15 mouse cellular contexts compared by ENCODE assay signal in the genomic region with DNA sequence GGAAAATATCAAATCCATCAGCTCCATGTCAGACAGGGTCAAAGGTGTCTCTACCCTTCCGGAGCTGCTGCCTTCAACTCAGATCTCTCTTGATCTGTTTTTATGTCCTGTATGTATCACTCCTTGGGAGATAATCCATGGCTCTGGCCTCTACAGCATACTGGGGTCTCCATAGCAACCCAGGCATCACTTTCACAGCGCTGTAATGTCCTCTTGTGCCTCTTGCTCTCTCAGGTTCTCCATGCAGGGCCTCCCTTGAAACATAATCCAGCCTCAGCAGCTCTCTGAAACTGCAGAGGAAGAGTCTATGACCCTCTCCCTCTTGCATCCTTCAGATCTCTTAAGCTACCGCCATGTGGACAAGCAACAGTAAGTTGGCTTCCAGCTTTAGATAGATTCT.
"Had no signal": no experiment of that assay in that cellular context is flagged by ENCODE, and none has a peak within 500 bp of the region (broad histone marks: within the 10 kb centered on the region; RNA-seq: fewer than 3 reads in every experiment).

No protein-coding gene starts in this region.

- H3K9ac ChIP-seq: intestine, embryonic 15.5 days; limb, embryonic 12.5 days; liver, embryonic 13.5 days; liver, postnatal 0 days; lung, embryonic 15.5 days; neural tube, embryonic 12.5 days had no signal

- ATAC-seq: intestine, embryonic 15.5 days; liver, postnatal 0 days had no signal

- H3K4me1 ChIP-seq: intestine, embryonic 15.5 days; limb, embryonic 12.5 days; liver, embryonic 13.5 days; lung, embryonic 15.5 days; megakaryocyte, embryonic 14.5 days; neural tube, embryonic 12.5 days had no signal

- DNase-seq: kidney, adult 18-20 months; kidney, postnatal 4 days; liver; liver, embryonic 13.5 days; liver, postnatal 0 days; lung, postnatal 14 days; thymus, postnatal 4 days had no signal

- H3K4me2 ChIP-seq: intestine, embryonic 15.5 days; limb, embryonic 12.5 days; liver, embryonic 13.5 days; lung, embryonic 15.5 days; neural tube, embryonic 12.5 days had no signal

- H3K27me3 ChIP-seq: intestine, embryonic 15.5 days; limb, embryonic 12.5 days; liver, embryonic 13.5 days; lung, embryonic 15.5 days; neural tube, embryonic 12.5 days had no signal

- H3K4me3 ChIP-seq: intestine, embryonic 15.5 days; layer of hippocampus, adult 2 months; limb, embryonic 12.5 days; liver, embryonic 13.5 days; lung, embryonic 15.5 days; megakaryocyte, embryonic 14.5 days; neural tube, embryonic 12.5 days had no signal

- H3K27ac ChIP-seq: intestine, embryonic 15.5 days; layer of hippocampus, adult 2 months; limb, embryonic 12.5 days; liver, embryonic 13.5 days; lung, embryonic 15.5 days; macrophage; neural tube, embryonic 12.5 days; stomach, postnatal 0 days had no signal

- H3K9me3 ChIP-seq: intestine, embryonic 15.5 days; limb, embryonic 12.5 days; liver, embryonic 13.5 days; lung, embryonic 15.5 days; megakaryocyte, embryonic 14.5 days; neural tube, embryonic 12.5 days had no signal

- H3K36me3 ChIP-seq: intestine, embryonic 15.5 days; limb, embryonic 12.5 days; liver, embryonic 13.5 days; lung, embryonic 15.5 days; neural tube, embryonic 12.5 days had no signal
